Mouse (Mus musculus) kidney, embryonic 15.5 days (tissue): ENCODE measurements around the gene Ecel1. TPM values are rescaled to one million over a fixed set of nuclear protein-coding genes. Genes with fewer than 3 reads are reported as not detected.

Experiments
- ATAC-seq: fragments of 200-750 bp; cut with Nextera tagmentation; replicated peaks from 2 replicates; pipeline ENCODE4 v1.8.0; 2017; ENCODE audit warnings: moderate TSS enrichment; ENCODE audit not compliant: low FRiP score
- H3K27ac ChIP-seq: fragments of 300-500 bp; sonication (generic); 2 replicates; pipeline ENCODE4 v1.5.1; 2015; ENCODE audit warnings: mild to moderate bottlenecking, inconsistent platforms
- H3K27me3 ChIP-seq: fragments of 300-500 bp; sonication (generic); 2 replicates; pipeline ENCODE4 v1.6.1; 2015; ENCODE audit warnings: inconsistent platforms
- H3K36me3 ChIP-seq: fragments of 300-500 bp; sonication (generic); 2 replicates; pipeline ENCODE4 v1.6.1; 2015; ENCODE audit warnings: inconsistent platforms
- H3K4me1 ChIP-seq: fragments of 300-500 bp; sonication (generic); 2 replicates; pipeline ENCODE4 v1.6.1; 2015; ENCODE audit warnings: inconsistent platforms
- H3K4me2 ChIP-seq: fragments of 300-500 bp; sonication (generic); 2 replicates; pipeline ENCODE4 v1.6.1; 2015; ENCODE audit warnings: moderate library complexity, mild to moderate bottlenecking, inconsistent platforms
- H3K4me3 ChIP-seq: fragments of 300-500 bp; sonication (generic); replicated peaks from 2 replicates; pipeline ENCODE4 v1.5.1; 2015; ENCODE audit warnings: mild to moderate bottlenecking, inconsistent platforms
- H3K9ac ChIP-seq: fragments of 300-500 bp; sonication (generic); 2 replicates; pipeline ENCODE4 v1.6.1; 2015; ENCODE audit warnings: mild to moderate bottlenecking, inconsistent platforms
- H3K9me3 ChIP-seq: fragments of 300-500 bp; sonication (generic); replicated peaks from 2 replicates; pipeline ENCODE4 v1.6.1; 2016; ENCODE audit warnings: inconsistent platforms
- WGBS: fragments of 180-500 bp; shearing (Covaris S2); methylation state at CpG from one replicate; pipeline ENCODE4 v1.1.7; 2015; ENCODE audit warnings: mixed read lengths; 5-methylcytosine and 5-hydroxymethylcytosine counted together
- polyA plus RNA-seq: library from polyadenylated mRNA; unstranded; fragments of >200 nt; fragmentation: Nextera tagmentation; extraction: Ambion mirVana; gene quantifications from 2 replicates; pipeline ENCODE4 v1.2.1, GENCODE M21; 2015

The Ecel1 gene
- polyA plus RNA-seq, 1 experiment from 2014 or later: 3.8 TPM

- Histone ChIP-seq H3K36me3 (no peaks in the 10 kb centered on the region), H3K4me2 (peak overlapping the region; percentile 98; the same call in 1 of the 2 replicates), H3K27me3 (peaks cover 84% of the 10 kb centered on the region), H3K9me3 (no peaks in the 10 kb centered on the region), H3K9ac (no peak overlapping the region), H3K27ac (no peak overlapping the region), H3K4me1 (peaks cover 39% of the 10 kb centered on the region), H3K4me3 (no peak overlapping the region)
- 0 out of 2 replicates have a peak, but pooled peaks have one; percentile 3 for ATAC-seq
- WGBS: 7% methylated on average over 13 of the region's 13 CpGs
These were observed 29.2 kb upstream of the Ecel1 start for GRCm38 (mm10) chr1:87185526-87185925.

DNA sequence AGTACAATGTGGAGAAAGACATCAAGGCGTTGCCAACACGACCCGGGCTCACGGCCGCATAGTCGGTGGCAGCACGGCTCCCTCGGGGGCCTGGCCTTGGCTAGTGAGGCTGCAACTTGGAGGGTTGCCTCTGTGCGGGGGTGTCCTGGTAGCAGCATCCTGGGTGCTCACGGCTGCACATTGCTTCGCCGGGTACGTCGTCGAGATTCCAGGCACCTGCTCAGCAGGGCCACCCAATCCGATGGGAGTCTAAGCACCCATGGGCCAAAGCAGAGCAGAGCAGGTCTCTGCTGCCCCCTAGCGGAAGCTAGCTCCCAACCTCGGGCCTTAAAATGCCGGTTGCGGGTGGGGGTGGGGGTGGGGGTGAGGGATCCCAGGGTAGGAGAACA, 28.4 kb upstream of the Ecel1 start:
- Histone ChIP-seq H3K4me2 (peak overlapping the region; percentile 45), H3K27ac (no peak overlapping the region), H3K4me1 (peaks cover 36% of the 10 kb centered on the region), H3K4me3 (peak overlapping the region; percentile 13; the same call in 1 of the 2 replicates), H3K9ac (no peak overlapping the region), H3K36me3 (no peaks in the 10 kb centered on the region), H3K9me3 (no peaks in the 10 kb centered on the region), H3K27me3 (peaks cover 90% of the 10 kb centered on the region)
- no peak for ATAC-seq
- WGBS: 11% methylated on average over 20 of the region's 20 CpGs

DNA sequence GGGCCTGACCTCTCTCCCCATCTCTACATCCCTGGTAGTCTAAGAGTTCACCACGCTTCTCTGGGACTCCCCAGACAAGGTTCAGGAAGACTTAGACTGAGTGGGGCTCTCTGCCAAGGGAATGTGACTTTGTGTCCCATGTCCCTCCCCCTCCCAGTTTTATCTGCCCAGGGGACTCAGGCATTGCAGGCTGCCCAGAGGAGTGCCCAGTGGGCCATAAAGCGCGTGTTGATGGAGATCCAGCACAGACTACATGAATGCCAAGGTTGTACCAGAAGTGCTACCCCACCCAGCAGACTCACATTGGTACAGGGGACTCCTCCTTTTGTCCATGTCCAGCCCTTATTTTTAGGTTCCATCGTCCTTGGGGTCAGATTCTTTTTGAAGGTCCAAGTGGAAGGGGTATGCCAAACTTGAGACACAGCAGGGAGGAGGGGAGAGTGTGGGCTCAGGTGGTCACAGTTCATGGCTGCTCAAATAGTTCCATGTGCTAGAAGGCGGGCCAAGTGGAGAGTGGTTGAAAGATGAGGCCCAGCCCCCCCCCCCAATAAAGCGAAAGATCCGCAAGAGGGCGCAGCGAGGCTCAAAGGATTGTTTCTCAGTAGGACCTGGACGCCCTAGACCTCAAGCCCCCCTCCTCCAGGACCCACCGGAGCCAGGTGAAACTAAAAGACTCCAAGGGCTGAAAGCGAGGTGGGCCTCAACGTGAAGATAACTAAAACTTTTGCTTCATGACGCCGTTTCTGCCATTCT, 27.9 kb upstream of the Ecel1 start:
- peak overlapping the region; percentile 45 for H3K4me2 ChIP-seq
- H3K4me1 ChIP-seq: peaks cover 36% of the 10 kb centered on the region
- no peak overlapping the region for H3K27ac ChIP-seq
- no peaks in the 10 kb centered on the region for H3K36me3 ChIP-seq
- WGBS: 28% methylated on average over 15 of the region's 15 CpGs
- H3K4me3 ChIP-seq: peak overlapping the region; percentile 13; the same call in 1 of the 2 replicates
- no peak overlapping the region for H3K9ac ChIP-seq
- no peaks in the 10 kb centered on the region for H3K9me3 ChIP-seq
- H3K27me3 ChIP-seq: peaks cover 85% of the 10 kb centered on the region
- no peak for ATAC-seq

DNA sequence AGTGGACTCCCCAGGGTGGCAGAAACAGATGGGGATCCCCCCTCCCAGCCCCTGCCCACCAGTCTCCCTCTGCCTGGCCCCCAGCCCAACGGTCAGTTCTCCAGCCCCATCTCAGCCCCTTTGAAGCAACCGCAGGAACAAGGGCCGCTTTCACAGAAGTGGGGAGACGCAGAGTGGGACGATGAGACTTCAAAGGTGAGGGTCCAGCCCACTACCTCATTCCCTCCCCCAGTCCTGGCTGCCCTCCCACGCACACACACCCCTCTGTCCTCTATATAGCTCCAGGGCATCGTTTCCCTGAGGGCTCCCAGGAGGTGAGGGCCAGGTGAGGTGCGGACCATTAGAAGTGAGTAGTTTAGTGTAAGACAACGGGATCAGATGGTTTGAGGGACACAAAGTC, 26.7 kb upstream of the Ecel1 start, which contains the start of gene Prss56:
Gene Prss56, plus strand, starts transcription at position 301 of the 400 bp plus-strand sequence.
- ATAC-seq: no peak
- WGBS: 26% methylated on average over 9 of the region's 9 CpGs
- H3K36me3 ChIP-seq: no peaks in the 10 kb centered on the region
- H3K27me3 ChIP-seq: peaks cover 74% of the 10 kb centered on the region
- peaks cover 36% of the 10 kb centered on the region for H3K4me1 ChIP-seq
- H3K4me2 ChIP-seq: no peak within 1 kb of the TSS
- no peak within 1 kb of the TSS for H3K4me3 ChIP-seq
- H3K27ac ChIP-seq: no peak within 1 kb of the TSS
- no peaks in the 10 kb centered on the region for H3K9me3 ChIP-seq
- H3K9ac ChIP-seq: no peak within 1 kb of the TSS

- H3K27me3 ChIP-seq: peaks cover 59% of the 10 kb centered on the region
- H3K9me3 ChIP-seq: no peaks in the 10 kb centered on the region
- 23% methylated on average over 5 of the region's 5 CpGs for WGBS
- H3K36me3 ChIP-seq: no peaks in the 10 kb centered on the region
- no peak overlapping the region for H3K9ac ChIP-seq
- no peak overlapping the region for H3K4me2 ChIP-seq
- H3K27ac ChIP-seq: no peak overlapping the region
- H3K4me1 ChIP-seq: peaks cover 30% of the 10 kb centered on the region
- ATAC-seq: no peak
- H3K4me3 ChIP-seq: no peak overlapping the region
These were observed 24.6 kb upstream of the Ecel1 start for GRCm38 (mm10) chr1:87180896-87181295.

DNA sequence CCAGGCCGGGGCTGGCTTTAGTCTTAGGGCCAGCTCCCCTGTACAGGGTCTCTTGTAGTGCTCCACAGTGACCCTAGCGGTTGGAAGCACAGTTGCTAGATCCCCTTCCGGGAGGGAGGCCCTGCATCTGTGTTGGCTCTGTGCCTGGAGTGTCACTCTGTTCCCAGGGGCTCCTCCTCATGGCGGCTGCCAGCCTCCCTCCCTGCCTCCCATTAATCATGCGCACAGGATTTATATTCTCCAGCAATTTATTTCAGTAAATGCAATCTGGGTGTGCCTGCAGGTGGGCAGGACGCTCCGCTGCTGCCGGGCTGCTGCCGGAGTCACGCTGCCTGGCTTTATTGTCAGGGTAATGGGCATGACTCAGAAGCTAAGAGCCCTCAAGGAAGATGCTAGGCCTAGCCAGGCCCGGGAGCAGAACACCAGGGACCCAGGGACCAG, 19.6 kb upstream of the Ecel1 start:
- H3K9me3 ChIP-seq: no peaks in the 10 kb centered on the region
- peak overlapping the region; percentile 33 for H3K4me2 ChIP-seq
- H3K27me3 ChIP-seq: peaks cover 44% of the 10 kb centered on the region
- H3K27ac ChIP-seq: no peak overlapping the region
- ATAC-seq: peak; percentile 83
- H3K4me1 ChIP-seq: peaks cover 28% of the 10 kb centered on the region
- no peak overlapping the region for H3K4me3 ChIP-seq
- H3K36me3 ChIP-seq: no peaks in the 10 kb centered on the region
- H3K9ac ChIP-seq: no peak overlapping the region
- WGBS: 3% methylated on average over 11 of the region's 11 CpGs

DNA sequence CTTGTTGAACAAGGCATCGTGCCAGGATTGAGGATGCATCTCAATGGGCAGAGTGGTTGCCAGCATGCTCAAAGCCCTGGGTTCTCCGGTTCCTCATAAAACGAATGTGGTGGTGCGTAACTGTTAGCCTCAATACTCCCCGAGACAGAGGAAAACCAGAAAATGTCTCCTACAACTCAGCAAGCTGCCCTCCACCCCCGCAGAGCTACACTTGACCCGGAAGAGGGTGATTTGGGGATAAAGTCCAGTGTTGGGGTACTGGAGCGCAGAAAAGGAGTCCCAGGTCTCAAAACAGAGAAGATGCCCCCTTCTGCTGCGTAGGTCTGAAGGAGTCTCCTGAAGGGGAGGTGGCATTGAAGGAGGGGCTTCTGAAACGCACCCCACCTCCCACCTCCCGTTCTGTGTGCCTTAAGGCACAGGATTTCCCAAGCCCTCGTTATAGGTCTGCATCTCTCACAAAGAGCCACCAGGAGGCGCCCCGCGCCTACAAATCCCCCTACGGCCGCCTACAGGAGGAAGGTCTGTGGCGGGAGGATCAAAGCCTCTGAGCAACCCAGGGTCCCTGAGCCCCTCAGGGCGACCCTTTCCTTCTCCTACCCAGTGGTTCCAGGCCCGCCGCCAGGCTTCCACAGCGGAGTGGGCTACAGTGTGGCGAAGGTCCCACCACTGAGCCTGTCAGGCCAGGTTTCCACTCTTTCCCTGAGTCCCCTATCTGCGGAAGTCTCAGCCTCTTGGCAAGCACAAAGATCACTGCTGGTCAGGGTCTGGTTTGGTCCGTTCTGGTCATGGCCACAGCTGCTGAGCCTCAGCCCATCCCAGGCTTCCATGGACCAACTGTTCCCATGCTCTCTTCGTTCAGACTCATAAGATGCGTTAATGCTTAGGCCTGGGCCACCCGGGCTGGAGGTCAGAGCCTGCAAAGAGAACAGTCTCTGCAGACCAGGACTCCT, 18.0 kb upstream of the Ecel1 start:
- Histone ChIP-seq H3K27me3 (peaks cover 53% of the 10 kb centered on the region), H3K4me1 (peaks cover 39% of the 10 kb centered on the region), H3K27ac (no peak overlapping the region), H3K9ac (no peak overlapping the region), H3K4me3 (no peak overlapping the region), H3K9me3 (no peaks in the 10 kb centered on the region), H3K4me2 (peak overlapping the region; percentile 45), H3K36me3 (no peaks in the 10 kb centered on the region)
- 21% methylated on average over 28 of the region's 28 CpGs for WGBS
- ATAC-seq: peak; percentile 23; the same call in 1 of the 2 replicates

GRCm38 (mm10) chr1:87172316-87172715, 16.0 kb upstream of the Ecel1 start:
- Histone ChIP-seq H3K36me3 (no peaks in the 10 kb centered on the region), H3K4me1 (peaks cover 39% of the 10 kb centered on the region), H3K27me3 (peaks cover 70% of the 10 kb centered on the region), H3K4me2 (no peak overlapping the region), H3K27ac (no peak overlapping the region), H3K9ac (no peak overlapping the region), H3K4me3 (no peak overlapping the region), H3K9me3 (no peaks in the 10 kb centered on the region)
- WGBS: 40% methylated on average over 9 of the region's 9 CpGs
- ATAC-seq: no peak

DNA sequence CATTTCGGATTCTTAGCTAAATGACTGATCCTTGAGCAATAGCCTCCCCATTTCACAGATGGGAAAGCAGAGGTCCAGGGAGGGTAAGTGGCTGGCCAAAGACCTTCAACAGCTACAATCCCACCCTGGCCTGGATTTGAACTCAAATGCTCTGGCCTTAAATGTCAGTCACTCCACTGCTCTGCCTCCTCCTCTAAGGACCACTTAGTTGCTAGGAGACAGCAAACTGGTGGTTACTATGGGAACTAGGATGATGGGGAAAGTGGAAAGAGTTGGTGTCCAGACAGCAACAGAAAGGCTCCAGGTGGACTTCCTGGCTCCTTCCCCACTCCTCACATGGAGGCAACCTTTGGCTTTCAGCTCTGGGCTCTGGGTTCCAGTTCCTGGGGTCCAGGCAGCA, 15.0 kb upstream of the Ecel1 start:
- Histone ChIP-seq H3K27me3 (peaks cover 77% of the 10 kb centered on the region), H3K9ac (no peak overlapping the region), H3K27ac (no peak overlapping the region), H3K4me1 (peaks cover 38% of the 10 kb centered on the region), H3K36me3 (no peaks in the 10 kb centered on the region), H3K9me3 (no peaks in the 10 kb centered on the region), H3K4me2 (no peak overlapping the region), H3K4me3 (no peak overlapping the region)
- ATAC-seq: no peak
- WGBS: 96% methylated on average over 1 of the region's 1 CpGs

GRCm38 (mm10) chr1:87170458-87170857, 14.1 kb upstream of the Ecel1 start:
- peak overlapping the region; percentile 33 for H3K4me2 ChIP-seq
- no peaks in the 10 kb centered on the region for H3K9me3 ChIP-seq
- no peak for ATAC-seq
- H3K9ac ChIP-seq: no peak overlapping the region
- H3K27me3 ChIP-seq: peaks cover 85% of the 10 kb centered on the region
- 9% methylated on average over 18 of the region's 19 CpGs for WGBS
- no peak overlapping the region for H3K27ac ChIP-seq
- H3K4me3 ChIP-seq: no peak overlapping the region
- H3K4me1 ChIP-seq: peaks cover 29% of the 10 kb centered on the region
- no peaks in the 10 kb centered on the region for H3K36me3 ChIP-seq

GRCm38 (mm10) chr1:87164796-87165184, 8.5 kb upstream of the Ecel1 start:
- H3K4me3 ChIP-seq: no peak overlapping the region
- H3K27me3 ChIP-seq: peaks cover 93% of the 10 kb centered on the region
- no peaks in the 10 kb centered on the region for H3K36me3 ChIP-seq
- H3K4me2 ChIP-seq: no peak overlapping the region
- H3K9ac ChIP-seq: no peak overlapping the region
- 37% methylated on average over 9 of the region's 9 CpGs for WGBS
- H3K9me3 ChIP-seq: no peaks in the 10 kb centered on the region
- H3K27ac ChIP-seq: no peak overlapping the region
- H3K4me1 ChIP-seq: peaks cover 8% of the 10 kb centered on the region
- no peak for ATAC-seq
